Comparison of ENCODE assay signal across 33 mouse cellular contexts in the genomic region with DNA sequence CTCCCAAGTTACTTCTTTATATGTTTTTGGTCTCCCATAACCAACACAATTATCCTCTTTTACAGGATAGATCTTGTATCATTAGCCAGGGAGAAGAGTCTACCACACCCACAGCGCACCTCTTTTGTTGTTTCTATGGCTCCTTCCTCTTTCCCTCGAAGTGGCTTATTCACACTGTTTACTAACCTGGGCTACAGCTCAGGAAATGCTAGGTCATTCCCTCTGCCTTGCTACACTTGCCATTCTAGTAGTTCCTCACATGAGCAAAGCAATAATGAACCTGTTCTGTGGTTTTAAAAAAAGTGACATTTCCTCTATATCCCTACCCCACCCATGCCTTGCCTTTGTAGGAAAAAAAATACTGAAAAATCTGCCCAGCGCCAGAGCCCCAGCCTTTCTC. TPM values are rescaled to one million over a fixed set of nuclear protein-coding genes. Genes with fewer than 3 reads are reported as not detected.
DNase-seq lines count a peak whose midpoint lies in the region; ATAC-seq and TF ChIP-seq lines count a peak whose summit lies in the region.
"Had no signal": no experiment of that assay in that cellular context is flagged by ENCODE, and none has a peak within 500 bp of the region (broad histone marks: within the 10 kb centered on the region; RNA-seq: fewer than 3 reads in every experiment).

No protein-coding gene starts in this region.

- no peak overlapping the region for H3K9ac ChIP-seq in MEL (ENCODE audit: control insufficient read depth, low read depth, low read length, poor library complexity, severe bottlenecking)
- no peak overlapping the region for H3K9ac ChIP-seq in intestine, embryonic 15.5 days
- H3K9ac ChIP-seq in liver, postnatal 0 days (replicated peaks), result no peak overlapping the region
- H3K9ac ChIP-seq: embryonic facial prominence, embryonic 13.5 days; forebrain, embryonic 12.5 days; heart, embryonic 13.5 days; hindbrain, embryonic 12.5 days; hindbrain, embryonic 15.5 days had no signal

- TF ChIP-seq RAD21 in MEL (IDR thresholded peaks at IDR 0.05; ENCODE audit: low read depth, low read length), result no peak

- no peak overlapping the region for H3K4me2 ChIP-seq in intestine, embryonic 15.5 days (replicated peaks)
- no peak overlapping the region for H3K4me2 ChIP-seq in liver, postnatal 0 days (ENCODE audit: low read depth, low read length)
- H3K4me2 ChIP-seq: embryonic facial prominence, embryonic 13.5 days; forebrain, embryonic 12.5 days; heart, embryonic 13.5 days; hindbrain, embryonic 12.5 days; hindbrain, embryonic 15.5 days had no signal

- no peak for TF ChIP-seq EP300 in MEL (IDR thresholded peaks at IDR 0.05; ENCODE audit: low read depth in 1 of 2, low read length in 2 of 2)
- TF ChIP-seq EP300 in liver, postnatal 0 days (IDR thresholded peaks at IDR 0.05; ENCODE audit: low read depth), result no peak

- no peak for TF ChIP-seq POLR2A in MEL (IDR thresholded peaks at IDR 0.05; ENCODE audit: control insufficient read depth in 1 of 2, insufficient read depth in 1 of 2, low read depth in 1 of 2, low read length in 2 of 2, poor library complexity in 1 of 2)

- peak; percentile 36; the same call in 1 of the 2 replicates for ATAC-seq in common myeloid progenitor, adult 5-6 weeks (replicated peaks; ENCODE audit: low read depth, poor library complexity, severe bottlenecking)
- ATAC-seq in neutrophil, adult 5-6 weeks (ENCODE audit: extremely low read depth, insufficient number of reproducible peaks, low FRiP score, poor library complexity, severe bottlenecking), result peak; percentile 93
- no peak for ATAC-seq in intestine, embryonic 15.5 days
- ATAC-seq in liver, postnatal 0 days, result no peak
- ATAC-seq: forebrain, embryonic 16.5 days had no signal

- H3K27ac ChIP-seq in MEL (ENCODE audit: control insufficient read depth, low read depth, low read length), result no peak overlapping the region
- no peak overlapping the region for H3K27ac ChIP-seq in intestine, embryonic 15.5 days
- no peak overlapping the region for H3K27ac ChIP-seq in liver, postnatal 0 days (ENCODE audit: low read depth)
- H3K27ac ChIP-seq: embryonic facial prominence, embryonic 10.5 days; embryonic facial prominence, embryonic 13.5 days; forebrain, embryonic 12.5 days; heart, embryonic 10.5 days; heart, embryonic 13.5 days; hindbrain, embryonic 12.5 days; hindbrain, embryonic 15.5 days had no signal

- WGBS in large intestine, adult 2 months, result 36% methylated on average over 3 of the region's 3 CpGs
- WGBS in intestine, embryonic 15.5 days, result 71% methylated on average over 3 of the region's 3 CpGs
- WGBS in liver, postnatal 0 days (ENCODE audit: insufficient replicate concordance), result 40% methylated on average over 3 of the region's 3 CpGs

- no peaks in the 10 kb centered on the region for H3K79me2 ChIP-seq in MEL (ENCODE audit: control insufficient read depth, insufficient read depth, low read length, poor library complexity)

- H3K36me3 ChIP-seq in MEL (ENCODE audit: control insufficient read depth in 1 of 2, insufficient read depth in 2 of 2, low read length in 2 of 2), result no peaks in the 10 kb centered on the region
- H3K36me3 ChIP-seq in intestine, embryonic 15.5 days, result no peaks in the 10 kb centered on the region
- no peaks in the 10 kb centered on the region for H3K36me3 ChIP-seq in liver, postnatal 0 days (replicated peaks; ENCODE audit: insufficient read depth, low read length)
- H3K36me3 ChIP-seq: embryonic facial prominence, embryonic 10.5 days; embryonic facial prominence, embryonic 13.5 days; forebrain, embryonic 12.5 days; heart, embryonic 10.5 days; heart, embryonic 13.5 days; hindbrain, embryonic 12.5 days; hindbrain, embryonic 15.5 days had no signal

- no peak overlapping the region for H3K4me3 ChIP-seq in MEL (ENCODE audit: control insufficient read depth in 1 of 2, insufficient read depth in 1 of 2, low read depth in 2 of 2, low read length in 2 of 2)
- H3K4me3 ChIP-seq in intestine, embryonic 15.5 days (replicated peaks), result no peak overlapping the region
- H3K4me3 ChIP-seq in liver, postnatal 0 days (ENCODE audit: low read depth, low read length), result no peak overlapping the region
- H3K4me3 ChIP-seq: embryonic facial prominence, embryonic 10.5 days; embryonic facial prominence, embryonic 13.5 days; erythroblast, embryonic 14.5 days; forebrain, embryonic 12.5 days; heart, embryonic 10.5 days; heart, embryonic 13.5 days; hindbrain, embryonic 12.5 days; hindbrain, embryonic 15.5 days had no signal

- peaks cover 4 to 5% of the 10 kb centered on the region in 2 experiments; a peak in 3 of 4 replicates for H3K27me3 ChIP-seq in MEL (ENCODE audit: control insufficient read depth in 1 of 2, insufficient read depth in 2 of 2, low read length in 2 of 2)
- H3K27me3 ChIP-seq in intestine, embryonic 15.5 days (replicated peaks), result no peaks in the 10 kb centered on the region
- H3K27me3 ChIP-seq in liver, postnatal 0 days (ENCODE audit: insufficient read depth, low read length), result 0 out of 2 replicates have a peak, but pooled peaks cover 4% of the 10 kb centered on the region
- H3K27me3 ChIP-seq: forebrain, embryonic 12.5 days; heart, embryonic 13.5 days; hindbrain, embryonic 12.5 days; hindbrain, embryonic 15.5 days had no signal

- TF ChIP-seq CTCF in MEL (IDR thresholded peaks at IDR 0.05 in 2 of 3, conservative IDR thresholded peaks at IDR 0.05 in 1 of 3; ENCODE audit: control insufficient read depth in 1 of 3, insufficient read depth in 1 of 3, low read depth in 2 of 3, low read length in 3 of 3, poor library complexity in 1 of 3, severe bottlenecking in 1 of 3), result no peak
- TF ChIP-seq CTCF in liver, postnatal 0 days (IDR thresholded peaks at IDR 0.05; ENCODE audit: low read depth), result no peak

- no peaks in the 10 kb centered on the region for H3K4me1 ChIP-seq in MEL (ENCODE audit: control insufficient read depth in 1 of 2, insufficient read depth in 2 of 2, low read length in 2 of 2)
- H3K4me1 ChIP-seq in intestine, embryonic 15.5 days (replicated peaks), result no peaks in the 10 kb centered on the region
- no peaks in the 10 kb centered on the region for H3K4me1 ChIP-seq in liver, postnatal 0 days (ENCODE audit: insufficient read depth)
- H3K4me1 ChIP-seq: embryonic facial prominence, embryonic 10.5 days; embryonic facial prominence, embryonic 13.5 days; forebrain, embryonic 12.5 days; heart, embryonic 10.5 days; heart, embryonic 13.5 days; hindbrain, embryonic 12.5 days; hindbrain, embryonic 15.5 days had no signal

- peak; percentile 10 for DNase-seq in MEL (ENCODE audit: low read depth, low spot score)
- DNase-seq in large intestine, adult 2 months (ENCODE audit: low read depth, low spot score), result peak; percentile 32
- DNase-seq in adrenal gland, postnatal 10 days, result no peak
- no peak for DNase-seq in liver, postnatal 0 days
- no peak for DNase-seq in ovary, postnatal 36 days (ENCODE audit: low spot score)
- DNase-seq: adrenal gland, adult 2 months; adrenal gland, postnatal 36 days; cerebellum, adult 11 months; cerebellum, adult 2 months; cerebellum, adult 9-11 months; cerebellum, postnatal 25 days; embryo, embryonic 11 days; gastrocnemius, postnatal 10 days; gastrocnemius, postnatal 36 days; heart, adult 18-20 months; heart, postnatal 14 days; heart, postnatal 4 days had no signal

- no peaks in the 10 kb centered on the region for H3K9me3 ChIP-seq in MEL (replicated peaks; ENCODE audit: insufficient read depth, low read length)
- H3K9me3 ChIP-seq in intestine, embryonic 15.5 days, result no peaks in the 10 kb centered on the region
- H3K9me3 ChIP-seq in liver, postnatal 0 days (ENCODE audit: low read length), result no peaks in the 10 kb centered on the region
- H3K9me3 ChIP-seq: embryonic facial prominence, embryonic 10.5 days; embryonic facial prominence, embryonic 13.5 days; forebrain, embryonic 12.5 days; heart, embryonic 10.5 days; heart, embryonic 13.5 days; hindbrain, embryonic 12.5 days; hindbrain, embryonic 15.5 days had no signal

RNA-seq across cellular contexts. Expression of a gene that starts 1.9 kb away (rescaled TPM):
- total RNA-seq in MEL (2012; rRNA removed), result not detected in 2 replicates
- polyA plus RNA-seq in MEL (2012; ENCODE audit: insufficient read depth in 1 of 2, insufficient read length in 2 of 2, low read depth in 1 of 2, low replicate concordance in 2 of 2, missing spikeins in 1 of 2), result not detected
- total RNA-seq in common myeloid progenitor, adult 5-6 weeks (2017), result not detected in 2 replicates
- polyA plus RNA-seq in large intestine, adult 2 months (2012; rRNA removed), result not detected in 2 replicates
- not detected in 2 replicates for total RNA-seq in neutrophil, adult 5-6 weeks (2017)
- not detected for total RNA-seq in adrenal gland, postnatal 10 days (2021)
- 0.15 TPM in 1 of 2 replicates, not detected in the other for polyA plus RNA-seq in intestine, embryonic 15.5 days (2015; fragmentation: Nextera tagmentation; extraction: Ambion mirVana)
- polyA plus RNA-seq in liver, postnatal 0 days (2015; fragmentation: Nextera tagmentation; extraction: Ambion mirVana), result not detected in 2 replicates
- total RNA-seq: adrenal gland, adult 2 months; adrenal gland, postnatal 36 days; gastrocnemius, adult 18-20 months; gastrocnemius, postnatal 10 days; gastrocnemius, postnatal 36 days; heart, adult 18-20 months; heart, postnatal 14 days; heart, postnatal 4 days had no signal
- polyA plus RNA-seq: adrenal gland, adult 2 months; cortical plate, adult 2 months; embryonic facial prominence, embryonic 10.5 days; embryonic facial prominence, embryonic 13.5 days; erythroblast, embryonic 14.5 days; forebrain, embryonic 12.5 days; forebrain, embryonic 16.5 days; heart, embryonic 10.5 days; heart, embryonic 13.5 days; heart, embryonic 16.5 days; hindbrain, embryonic 12.5 days; intestine, embryonic 14.5 days had no signal

RNA-seq across cellular contexts. Expression of a gene that starts 39.8 kb away (rescaled TPM):
- 52.2 and 65.9 TPM in 2 replicates for total RNA-seq in MEL (2012; rRNA removed)
- 10 to 100 TPM in 1 of 2 experiments, not detected in 1; 61.8 TPM for polyA plus RNA-seq in MEL (2012; ENCODE audit: insufficient read depth in 1 of 2, insufficient read length in 2 of 2, low read depth in 1 of 2, low replicate concordance in 2 of 2, missing spikeins in 1 of 2)
- 55.1 and 68.0 TPM in 2 replicates for total RNA-seq in common myeloid progenitor, adult 5-6 weeks (2017)
- polyA plus RNA-seq in large intestine, adult 2 months (2012; rRNA removed), result 7.9 and 10.0 TPM in 2 replicates
- total RNA-seq in neutrophil, adult 5-6 weeks (2017), result 46.4 and 52.5 TPM in 2 replicates
- 10 to 100 TPM; 23.1 to 24.8 TPM for total RNA-seq in adrenal gland, postnatal 10 days (2021)
- polyA plus RNA-seq in intestine, embryonic 15.5 days (2015; fragmentation: Nextera tagmentation; extraction: Ambion mirVana), result 23.0 and 24.5 TPM in 2 replicates
- polyA plus RNA-seq in liver, postnatal 0 days (2015; fragmentation: Nextera tagmentation; extraction: Ambion mirVana), result 7.5 and 8.4 TPM in 2 replicates

RNA-seq across cellular contexts. Expression of a gene that starts 47.6 kb away (rescaled TPM):
- total RNA-seq in MEL (2012; rRNA removed), result 64.6 and 90.1 TPM in 2 replicates
- polyA plus RNA-seq in MEL (2012; ENCODE audit: insufficient read depth in 1 of 2, insufficient read length in 2 of 2, low read depth in 1 of 2, low replicate concordance in 2 of 2, missing spikeins in 1 of 2), result 10 to 100 TPM in 1 of 2 experiments, not detected in 1; 79.0 TPM
- total RNA-seq in common myeloid progenitor, adult 5-6 weeks (2017), result 17.0 and 22.5 TPM in 2 replicates
- polyA plus RNA-seq in large intestine, adult 2 months (2012; rRNA removed), result 22.3 and 24.4 TPM in 2 replicates
- total RNA-seq in neutrophil, adult 5-6 weeks (2017), result 10.6 and 13.3 TPM in 2 replicates
- 10 to 100 TPM; 49.3 to 50.2 TPM for total RNA-seq in adrenal gland, postnatal 10 days (2021)
- 39.0 and 40.6 TPM in 2 replicates for polyA plus RNA-seq in intestine, embryonic 15.5 days (2015; fragmentation: Nextera tagmentation; extraction: Ambion mirVana)
- polyA plus RNA-seq in liver, postnatal 0 days (2015; fragmentation: Nextera tagmentation; extraction: Ambion mirVana), result 13.2 and 14.4 TPM in 2 replicates

RNA-seq across cellular contexts. Expression of a gene that starts 47.7 kb away (rescaled TPM):
- total RNA-seq in MEL (2012; rRNA removed), result 3,335 and 3,552 TPM in 2 replicates
- 1,000 to 10,000 TPM in 1 of 2 experiments, not detected in 1; 1,526 TPM for polyA plus RNA-seq in MEL (2012; ENCODE audit: insufficient read depth in 1 of 2, insufficient read length in 2 of 2, low read depth in 1 of 2, low replicate concordance in 2 of 2, missing spikeins in 1 of 2)
- total RNA-seq in common myeloid progenitor, adult 5-6 weeks (2017), result 2,462 and 2,597 TPM in 2 replicates
- 980 and 1,073 TPM in 2 replicates for polyA plus RNA-seq in large intestine, adult 2 months (2012; rRNA removed)
- 711 and 793 TPM in 2 replicates for total RNA-seq in neutrophil, adult 5-6 weeks (2017)
- 100 to 1,000 TPM; 516 to 520 TPM for total RNA-seq in adrenal gland, postnatal 10 days (2021)
- polyA plus RNA-seq in intestine, embryonic 15.5 days (2015; fragmentation: Nextera tagmentation; extraction: Ambion mirVana), result 631 and 647 TPM in 2 replicates
- 341 and 347 TPM in 2 replicates for polyA plus RNA-seq in liver, postnatal 0 days (2015; fragmentation: Nextera tagmentation; extraction: Ambion mirVana)

RNA-seq across cellular contexts. Expression of a gene that starts 53.3 kb away (rescaled TPM):
- total RNA-seq in MEL (2012; rRNA removed), result 41.0 and 63.1 TPM in 2 replicates
- 10 to 100 TPM in 1 of 2 experiments, not detected in 1; 84.8 TPM for polyA plus RNA-seq in MEL (2012; ENCODE audit: insufficient read depth in 1 of 2, insufficient read length in 2 of 2, low read depth in 1 of 2, low replicate concordance in 2 of 2, missing spikeins in 1 of 2)
- 85.6 and 92.0 TPM in 2 replicates for total RNA-seq in common myeloid progenitor, adult 5-6 weeks (2017)
- 15.1 and 17.5 TPM in 2 replicates for polyA plus RNA-seq in large intestine, adult 2 months (2012; rRNA removed)
- total RNA-seq in neutrophil, adult 5-6 weeks (2017), result 40.9 and 44.7 TPM in 2 replicates
- total RNA-seq in adrenal gland, postnatal 10 days (2021), result 10 to 100 TPM; 27.1 to 29.8 TPM
- polyA plus RNA-seq in intestine, embryonic 15.5 days (2015; fragmentation: Nextera tagmentation; extraction: Ambion mirVana), result 41.6 and 42.9 TPM in 2 replicates
- 14.6 and 15.3 TPM in 2 replicates for polyA plus RNA-seq in liver, postnatal 0 days (2015; fragmentation: Nextera tagmentation; extraction: Ambion mirVana)

Comparison
In these comparisons a context has a peak if more than half of its experiments do, and no peak if none do; other contexts are left out.
1. DNase-seq: peak in MEL (single experiment) and large intestine, adult 2 months (single experiment); none in adrenal gland, postnatal 10 days (single experiment), liver, postnatal 0 days (single experiment) and ovary, postnatal 36 days (single experiment).
2. ATAC-seq: peak in common myeloid progenitor, adult 5-6 weeks (single experiment) and neutrophil, adult 5-6 weeks (single experiment); none in intestine, embryonic 15.5 days (single experiment) and liver, postnatal 0 days (single experiment).